Mouse (Mus musculus): ENCODE results near the gene Hdlbp.
A peak's percentile ranks its signal among the peaks of the same experiment; 100 is the strongest.

Gene Hdlbp

DNA sequence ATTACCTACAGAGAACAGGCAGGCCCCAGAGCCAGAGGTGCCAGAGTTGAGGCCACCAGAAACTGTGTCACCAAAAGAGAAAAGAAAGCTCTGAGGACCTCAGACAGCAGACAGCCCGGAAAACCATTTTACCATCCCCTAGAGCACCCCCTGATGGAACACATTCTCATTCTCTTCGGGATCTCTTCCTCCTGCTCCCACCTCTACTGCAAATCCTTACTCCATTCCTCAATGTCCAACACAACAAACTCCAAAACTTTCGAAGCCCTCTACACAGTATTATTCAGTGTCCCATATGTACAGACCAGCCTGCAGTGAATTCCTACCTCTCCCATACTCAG lies 32.8 kb downstream of the Hdlbp start:
- DNase-seq (ENCODE audit: low read depth, low spot score) = no peak

DNA sequence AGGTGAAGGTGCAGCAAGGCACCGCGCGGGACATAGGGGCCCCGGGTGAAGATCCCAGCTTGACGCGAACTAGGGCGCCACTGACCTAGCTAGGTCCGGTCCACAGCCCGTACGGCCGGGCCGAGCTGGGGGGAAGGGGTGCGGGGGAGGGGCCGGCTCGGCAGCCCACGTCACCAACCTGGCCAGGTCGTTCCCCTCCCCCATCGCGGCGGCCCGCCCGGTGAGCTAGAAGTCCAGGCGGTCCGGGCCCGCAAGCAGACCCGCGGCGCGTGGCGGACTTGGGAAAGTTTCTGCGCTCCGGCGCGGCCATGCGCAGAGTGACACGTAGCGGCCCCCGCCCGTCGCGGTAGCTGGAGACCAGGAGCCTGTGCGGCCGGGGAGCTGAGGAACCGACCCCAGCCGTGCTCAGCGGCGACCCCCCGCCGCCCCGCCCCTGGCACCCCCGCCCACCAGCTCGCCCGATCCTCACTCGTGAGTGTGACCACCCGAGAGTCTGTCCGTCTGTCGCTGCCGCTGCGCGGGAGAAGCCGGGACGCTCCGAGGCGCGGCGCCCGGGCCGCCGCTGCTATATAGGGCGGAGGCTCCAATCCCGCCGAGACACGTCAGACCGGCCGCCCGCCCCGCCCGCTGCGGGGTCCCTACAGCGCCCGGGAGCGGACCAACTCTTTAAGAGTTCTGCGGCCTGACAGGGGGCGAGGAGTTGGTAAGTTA lies 33.3 kb downstream of the Hdlbp start:
- peak; percentile 56 for DNase-seq (ENCODE audit: low read depth, low spot score)

DNA sequence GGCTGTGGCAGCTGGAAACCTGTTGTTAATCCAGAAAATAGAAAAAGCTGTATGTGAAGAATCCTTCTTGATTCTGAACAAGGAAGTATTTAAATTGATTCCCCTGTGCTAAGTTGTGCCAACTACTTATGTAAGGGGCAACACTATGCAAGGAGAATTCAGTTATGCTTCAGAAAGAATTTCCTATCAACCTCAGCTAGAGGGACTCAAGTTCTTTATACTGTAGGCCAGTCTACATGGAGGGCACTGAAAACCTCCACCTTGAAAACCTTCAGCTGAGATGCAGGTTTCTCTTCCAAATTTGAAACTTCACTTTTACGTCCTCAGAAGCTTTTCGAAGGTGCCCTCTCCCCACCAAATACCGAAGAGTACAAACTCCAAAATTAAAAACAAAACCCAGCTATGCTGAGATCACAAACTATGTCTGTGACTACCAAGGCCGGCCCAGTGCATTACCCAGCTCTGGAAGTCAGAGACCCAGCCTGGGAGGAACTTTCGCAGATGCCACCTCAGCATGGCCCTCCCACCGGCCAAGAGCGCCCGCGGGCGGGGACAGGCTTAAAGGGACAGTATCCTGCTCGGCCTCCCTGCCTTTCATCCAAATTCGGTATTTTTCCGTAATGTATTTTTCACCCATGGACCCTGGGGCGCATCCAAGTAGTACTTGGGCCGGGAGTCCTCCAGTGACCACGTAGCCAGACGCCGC lies 34.1 kb downstream of the Hdlbp start:
- peak; percentile 27 for DNase-seq (ENCODE audit: low read depth, low spot score)

DNA sequence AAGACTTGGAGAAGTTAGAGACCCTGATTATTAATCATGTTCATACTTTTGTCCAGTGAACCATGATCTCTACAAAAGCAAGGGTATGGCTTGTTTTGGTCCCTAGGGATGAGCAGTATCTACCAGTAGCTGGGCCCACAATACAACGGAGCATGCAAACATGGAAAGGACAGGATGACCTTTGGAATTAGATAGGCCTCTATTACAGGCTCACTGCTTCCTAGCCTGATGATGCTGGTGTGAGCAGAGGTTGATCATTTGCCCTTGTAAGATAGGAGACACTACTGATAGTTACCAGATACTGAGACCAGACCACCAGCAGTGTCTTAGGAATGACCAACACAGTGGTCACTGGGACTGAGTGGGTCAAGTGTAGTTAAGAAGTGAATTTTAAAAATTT lies 39.3 kb downstream of the Hdlbp start:
- DNase-seq (ENCODE audit: low read depth, low spot score) = no peak

DNA sequence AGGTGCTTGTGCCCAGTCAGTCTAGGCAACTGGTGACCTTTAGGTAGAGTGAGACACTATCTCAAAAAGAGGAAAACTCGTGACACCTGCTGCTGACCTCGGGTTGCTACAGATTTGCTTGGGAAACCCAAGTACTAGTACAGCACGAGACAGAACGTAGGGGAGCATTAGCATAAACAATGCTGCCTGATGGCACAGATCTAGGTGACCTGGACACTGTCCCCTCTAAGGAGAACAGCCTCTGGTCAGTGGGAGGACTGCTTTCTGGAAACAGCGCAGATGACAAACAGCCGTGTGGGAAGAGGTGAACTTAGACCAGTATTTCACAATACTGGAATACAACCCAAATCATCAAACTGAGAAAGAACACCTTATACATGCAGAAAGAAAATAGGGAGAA lies 46.5 kb downstream of the Hdlbp start:
- no peak for DNase-seq (ENCODE audit: low read depth, low spot score)

DNA sequence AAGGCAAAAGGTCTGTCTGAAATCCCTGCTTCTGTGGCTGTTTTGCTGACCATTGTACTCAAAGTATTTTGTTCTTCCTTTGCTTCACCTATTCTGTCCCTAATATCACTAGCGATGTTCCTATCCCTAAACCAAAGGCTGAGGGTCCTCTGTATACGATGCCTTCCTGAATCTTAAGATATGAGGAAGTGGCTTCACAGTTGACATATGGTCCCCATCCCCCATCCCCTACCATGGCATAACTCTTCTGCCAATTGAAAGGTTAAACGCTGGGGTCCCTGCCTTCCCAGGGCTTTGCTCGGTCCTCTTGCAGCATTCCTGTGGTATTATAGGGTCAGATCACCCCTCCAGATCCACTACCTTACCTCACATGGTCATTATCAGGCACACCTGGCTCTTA lies 75.2 kb downstream of the Hdlbp start:
- DNase-seq (ENCODE audit: low read depth, low spot score) = no peak

DNA sequence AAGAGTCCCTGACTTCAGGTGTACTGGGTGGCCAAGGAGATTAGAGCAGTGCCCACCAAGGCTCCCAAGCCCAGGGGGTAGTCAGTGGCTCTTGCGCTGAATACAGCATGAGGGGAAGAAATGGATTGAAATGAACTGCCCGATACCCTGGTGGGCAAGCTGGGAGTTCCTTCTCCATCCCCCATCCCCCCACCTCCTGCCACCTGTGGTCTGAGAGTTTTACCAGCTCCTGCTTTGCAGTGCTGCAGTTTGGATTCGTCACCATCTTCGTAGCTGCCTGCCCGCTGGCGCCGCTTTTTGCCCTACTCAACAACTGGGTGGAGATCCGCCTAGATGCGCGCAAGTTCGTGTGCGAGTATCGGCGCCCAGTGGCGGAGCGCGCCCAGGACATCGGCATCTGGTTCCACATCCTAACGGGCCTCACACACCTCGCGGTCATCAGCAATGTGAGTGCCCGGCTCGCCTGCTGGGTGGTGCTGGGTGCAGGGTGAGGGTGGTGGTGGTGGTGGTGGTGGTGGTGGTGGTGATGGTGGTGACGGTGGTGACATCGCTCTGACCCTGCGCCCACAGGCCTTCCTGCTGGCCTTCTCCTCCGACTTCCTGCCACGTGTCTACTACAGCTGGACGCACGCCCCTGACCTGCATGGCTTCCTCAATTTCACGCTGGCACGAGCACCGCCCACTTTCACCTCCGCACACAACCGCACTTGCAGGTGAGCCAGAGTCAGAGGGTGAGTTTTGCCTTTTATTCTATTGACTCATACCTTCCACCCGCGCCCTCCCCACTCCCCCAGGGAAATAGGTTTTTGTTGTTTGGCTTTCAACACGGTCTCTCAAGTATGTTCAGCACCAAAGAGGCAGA lies 77.2 kb downstream of the Hdlbp start:
- no peak for DNase-seq (ENCODE audit: low read depth, low spot score)

DNA sequence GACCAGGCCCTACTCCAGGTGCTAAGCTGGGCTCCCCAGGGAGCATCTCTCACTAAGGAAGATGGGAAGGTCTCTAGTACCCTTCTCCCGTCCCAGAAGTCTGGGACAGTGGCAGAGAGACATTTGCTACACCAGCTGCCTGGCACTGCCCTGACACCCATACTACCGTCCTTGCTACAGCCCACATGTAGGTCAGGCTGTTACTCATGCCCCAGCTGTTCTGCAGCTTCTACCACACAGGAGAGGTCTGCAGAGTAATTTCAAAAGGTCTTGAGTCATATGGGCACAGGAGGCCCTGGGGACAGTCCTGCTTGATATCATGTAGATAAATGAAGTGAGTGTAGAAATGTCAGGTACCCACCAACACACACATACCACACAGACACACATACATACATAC lies 89.7 kb downstream of the Hdlbp start:
- DNase-seq (ENCODE audit: low read depth, low spot score) = no peak

DNA sequence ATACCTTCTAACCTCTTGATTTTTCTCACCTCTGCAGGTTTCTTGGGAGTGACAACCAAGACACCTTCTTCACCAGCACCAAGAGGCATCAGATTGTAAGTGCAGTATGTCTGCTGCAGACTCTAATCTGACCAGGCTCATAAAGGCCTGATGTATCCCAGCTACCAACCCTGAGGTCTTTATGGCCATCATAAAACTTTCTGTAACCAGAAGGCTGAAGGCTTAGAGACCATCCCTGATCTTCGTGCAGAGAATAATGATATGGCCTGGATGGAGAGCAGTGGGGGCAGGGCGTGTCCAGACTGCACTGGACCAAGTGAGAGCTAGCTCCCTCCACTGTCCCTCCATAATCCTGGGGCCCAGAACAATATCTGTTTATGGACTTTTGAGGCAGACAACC lies 91.4 kb downstream of the Hdlbp start:
- no peak for DNase-seq (ENCODE audit: low read depth, low spot score)

DNA sequence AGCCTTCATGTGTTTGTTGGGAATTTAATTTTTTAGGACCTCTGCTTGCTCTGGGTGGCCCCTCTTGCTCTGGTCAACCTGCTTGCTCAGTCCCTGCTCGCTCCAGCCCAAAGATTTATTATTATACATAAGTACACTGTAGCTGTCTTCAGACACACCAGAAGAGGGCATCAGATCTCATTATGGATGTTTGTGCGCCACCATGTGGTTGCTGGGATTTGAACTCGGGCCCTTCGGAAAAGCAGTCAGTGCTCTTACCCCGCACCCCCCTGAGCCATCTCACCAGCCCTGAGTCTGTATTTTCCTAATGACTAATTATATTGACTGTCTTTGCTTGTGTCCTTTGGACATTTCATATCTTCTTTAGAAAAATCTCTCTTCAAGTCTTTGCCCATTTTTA lies 99.5 kb downstream of the Hdlbp start:
- DNase-seq (ENCODE audit: low read depth, low spot score) = no peak

DNA sequence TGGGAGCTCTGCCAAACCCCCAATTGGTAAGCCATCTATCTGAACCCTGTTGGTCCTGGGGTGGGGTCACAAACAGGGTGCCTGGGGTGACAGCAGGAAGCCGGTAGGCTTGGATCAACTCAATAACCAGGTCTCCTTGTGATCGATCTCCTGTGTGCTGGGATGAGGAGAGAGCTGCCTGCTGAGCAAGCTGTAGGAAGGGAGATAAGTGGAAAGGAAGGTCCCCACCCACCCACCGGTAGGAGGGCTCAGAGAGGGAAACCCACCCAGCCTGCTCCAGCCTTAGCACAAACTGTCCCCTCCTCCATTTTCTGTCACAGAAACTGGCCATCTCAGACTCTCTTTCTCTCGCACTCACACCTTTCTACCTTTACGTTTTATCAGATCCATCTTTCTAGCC lies 101.3 kb downstream of the Hdlbp start:
- DNase-seq (ENCODE audit: low read depth, low spot score) = no peak

DNA sequence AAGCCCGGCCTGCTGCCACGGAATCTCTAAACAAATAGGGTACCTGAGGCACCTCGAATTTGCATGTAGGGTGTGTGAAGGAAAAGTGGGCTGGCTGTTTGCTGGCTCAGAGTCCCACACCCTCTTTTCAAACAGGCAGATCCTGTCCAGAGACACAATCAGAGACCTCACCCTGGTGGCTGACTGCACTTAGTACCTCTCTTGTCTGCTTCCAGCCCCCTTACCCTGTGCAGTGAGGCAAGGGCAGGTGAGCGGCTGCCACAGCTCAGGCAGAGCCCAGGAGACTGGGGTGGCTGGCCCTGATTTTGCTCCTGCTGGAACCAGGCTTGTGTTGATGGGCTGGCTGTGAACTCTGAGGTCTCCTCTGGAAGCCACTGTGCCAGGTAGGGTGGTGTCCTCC lies 105.0 kb downstream of the Hdlbp start, which contains the start of gene Ano7:
Gene Ano7, plus strand, starts transcription at position 266 of the 400 bp plus-strand sequence.
- no peak for DNase-seq (ENCODE audit: low read depth, low spot score)

DNA sequence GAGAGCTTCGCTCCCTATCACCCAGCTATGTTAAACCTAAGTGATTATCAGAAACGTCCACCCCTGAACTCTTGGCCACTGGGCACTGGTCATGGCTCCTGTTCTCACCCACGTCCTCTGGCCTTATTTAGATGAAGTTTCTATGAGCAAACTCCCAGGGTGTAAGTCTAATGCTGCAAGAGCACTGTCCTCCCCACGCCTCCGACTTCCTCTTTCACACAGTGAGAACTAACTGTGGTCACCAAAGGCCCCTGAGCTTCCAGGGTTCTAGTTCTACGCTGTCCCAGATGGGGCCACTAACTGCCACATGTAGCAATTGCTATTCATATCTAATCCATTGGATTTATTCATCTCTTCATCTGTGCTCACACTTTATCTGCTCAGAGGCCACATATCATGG lies 113.0 kb downstream of the Hdlbp start:
- no peak for DNase-seq (ENCODE audit: low read depth, low spot score)

DNA sequence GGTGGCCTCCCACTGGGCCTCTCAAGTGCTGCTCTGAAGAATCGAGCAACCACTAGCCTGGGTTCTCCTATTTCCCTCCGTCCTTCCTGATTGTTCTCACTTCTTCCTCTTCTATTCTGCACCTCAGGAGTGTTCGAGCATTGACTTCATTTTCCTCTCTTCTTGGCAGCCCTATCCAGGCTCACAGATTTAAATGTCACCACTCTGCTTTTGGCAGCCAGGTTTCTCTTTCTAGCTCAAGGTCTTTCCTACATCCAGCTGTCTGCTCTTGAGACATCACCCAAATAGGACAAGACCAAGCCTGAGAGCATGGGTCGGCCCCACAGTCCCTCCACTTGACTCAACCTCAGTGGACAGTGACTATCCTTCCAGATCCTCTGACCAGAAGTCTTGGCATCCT lies 116.0 kb downstream of the Hdlbp start:
- DNase-seq (ENCODE audit: low read depth, low spot score) = no peak

Data from c-Kit-negative CD71-positive TER-119-positive erythroid progenitor cells, embryonic 14.5 days (primary cell).